Mouse (Mus musculus): ENCODE measurements around the gene 2900026A02Rik.

Gene 2900026A02Rik

DNA sequence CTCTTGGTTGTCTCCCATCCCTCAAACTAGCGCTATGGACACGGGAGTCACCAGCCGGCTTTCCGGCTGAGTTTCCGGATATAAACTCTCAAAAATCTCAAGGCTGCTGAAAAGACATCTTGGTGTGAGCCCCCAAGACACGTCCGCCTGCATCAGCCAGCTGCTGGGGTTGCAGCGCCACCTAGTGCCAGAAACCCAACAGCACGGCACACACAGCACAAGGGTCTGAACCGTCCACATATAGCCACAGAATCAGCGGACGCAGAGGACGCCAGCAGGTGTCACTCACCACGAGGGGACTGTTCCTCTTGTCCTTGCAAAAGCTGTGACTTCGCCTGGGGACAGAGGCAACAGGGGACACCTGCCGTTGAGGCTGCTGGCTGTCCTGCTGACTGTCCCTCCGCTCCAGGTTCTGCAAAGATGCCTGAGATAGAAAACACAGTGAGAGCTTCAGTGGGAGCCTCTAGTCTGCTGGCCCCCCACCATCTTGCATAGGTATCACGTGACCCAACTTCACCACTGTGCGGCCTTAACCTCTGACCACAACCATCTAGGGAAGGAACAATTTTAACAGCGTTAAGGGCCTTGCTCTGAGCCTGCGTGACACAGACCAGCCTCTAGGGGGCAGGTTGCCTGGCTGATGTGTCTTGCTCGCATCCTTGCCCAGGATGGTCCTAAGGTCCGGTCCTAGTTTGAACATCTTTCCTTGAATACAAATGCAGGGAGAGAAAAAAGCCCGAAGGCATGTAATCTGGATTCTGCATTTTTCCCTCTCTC, 45.9 kb downstream of the 2900026A02Rik start:
- DNase-seq (ENCODE audit: low spot score): no peak

DNA sequence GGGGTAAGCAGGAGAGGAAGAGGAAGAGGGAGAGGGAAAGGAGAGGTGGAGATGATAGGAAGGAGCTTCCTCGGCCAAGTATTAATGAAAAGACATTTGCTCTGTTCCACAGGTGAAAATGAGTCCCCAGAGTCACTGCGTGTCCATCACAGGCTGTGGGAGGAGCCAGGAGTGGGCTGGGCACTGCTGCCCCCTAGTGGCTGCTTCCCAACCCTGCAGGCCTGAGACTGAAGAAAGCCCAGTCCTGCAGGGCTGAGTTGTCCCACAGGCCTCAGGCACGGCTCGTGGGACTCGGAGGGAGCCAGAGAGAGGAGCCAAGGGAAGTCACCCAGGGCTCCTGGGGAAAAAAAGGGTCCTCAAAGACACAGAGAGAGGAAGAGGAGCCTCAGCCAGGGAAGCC, 47.7 kb downstream of the 2900026A02Rik start:
- peak; percentile 68 for DNase-seq (ENCODE audit: low spot score)

DNA sequence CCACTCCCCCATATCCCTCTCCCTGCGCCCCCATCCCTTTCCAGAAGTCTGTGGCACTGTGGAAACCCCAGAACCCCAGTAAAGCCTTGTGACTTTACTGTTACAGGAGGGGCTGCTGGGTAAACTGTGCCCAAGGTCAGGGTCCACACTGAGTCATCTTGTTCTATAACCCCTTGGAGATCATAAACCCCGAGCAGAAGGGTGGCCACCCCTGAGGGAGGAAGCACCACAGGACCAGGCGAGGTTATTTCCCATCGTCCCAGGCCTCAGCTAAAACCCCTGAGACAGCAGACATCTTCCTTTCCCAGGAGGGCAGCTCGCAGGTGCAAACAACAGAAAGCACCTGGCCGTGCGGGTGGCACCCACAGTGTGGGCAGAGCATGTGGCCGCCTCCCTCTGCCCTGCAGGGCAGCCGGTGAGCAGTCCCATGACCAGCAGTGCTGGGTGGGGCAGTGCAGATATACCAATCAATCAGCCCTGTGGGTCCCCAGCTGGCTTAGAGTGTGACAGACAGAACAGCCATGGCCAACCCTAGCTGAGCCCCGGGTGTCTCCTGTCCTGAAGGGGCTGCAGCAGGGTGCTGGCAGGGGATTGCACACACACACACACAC, 49.0 kb downstream of the 2900026A02Rik start:
- no peak for DNase-seq (ENCODE audit: low spot score)

DNA sequence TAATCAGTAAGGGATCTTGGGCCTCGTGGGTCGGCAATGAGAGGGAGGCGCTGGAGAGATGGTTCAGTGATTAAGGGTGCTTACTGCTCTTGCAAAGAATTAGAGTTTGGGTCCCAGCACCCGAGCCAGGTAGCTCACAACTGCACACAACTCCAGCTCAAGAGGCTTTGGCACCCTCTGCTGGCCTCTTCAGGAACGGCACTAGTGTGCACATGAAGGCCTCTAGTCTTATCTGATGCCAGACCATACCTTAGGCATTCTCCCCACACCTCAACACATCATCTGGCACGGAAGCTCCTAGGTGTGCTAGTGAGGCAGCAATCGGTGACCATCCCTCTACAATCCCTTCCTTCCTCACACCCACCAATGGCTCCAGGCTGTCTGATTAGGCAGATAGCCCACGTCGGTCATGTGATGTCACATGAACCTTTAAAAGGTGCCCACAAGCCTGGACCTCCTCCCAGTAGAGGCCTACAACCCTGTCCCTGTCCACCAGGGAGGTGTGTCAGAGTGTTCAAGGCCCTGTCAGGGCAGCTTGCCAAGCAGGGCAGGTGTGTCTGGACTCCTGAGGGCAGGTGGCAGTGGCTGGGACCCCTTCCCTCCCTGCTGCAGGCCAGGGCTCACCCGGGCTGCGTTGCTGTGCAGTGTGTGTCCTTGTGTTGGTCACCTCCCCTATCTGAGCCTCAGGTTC, 50.8 kb downstream of the 2900026A02Rik start:
- DNase-seq (ENCODE audit: low spot score): no peak

DNA sequence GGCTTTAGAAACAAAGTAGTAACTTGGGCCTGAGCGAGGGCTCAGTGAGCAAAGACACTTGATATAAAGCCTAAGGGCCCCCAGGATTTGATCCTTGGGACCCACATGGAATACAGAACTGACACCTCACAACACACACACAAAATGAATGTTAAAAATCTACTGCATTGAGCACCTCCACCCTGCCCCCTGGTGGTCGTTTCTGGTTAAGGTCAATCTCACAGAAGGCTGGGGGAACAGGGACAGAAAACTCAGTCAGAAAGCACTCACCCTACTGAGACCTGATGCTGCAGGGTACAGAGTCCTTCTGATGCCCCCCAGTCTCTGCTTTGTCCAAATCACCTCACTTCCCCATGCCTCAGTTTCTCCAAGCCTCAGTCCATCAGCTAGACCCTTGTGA, 53.3 kb downstream of the 2900026A02Rik start:
- no peak for DNase-seq (ENCODE audit: low spot score)

DNA sequence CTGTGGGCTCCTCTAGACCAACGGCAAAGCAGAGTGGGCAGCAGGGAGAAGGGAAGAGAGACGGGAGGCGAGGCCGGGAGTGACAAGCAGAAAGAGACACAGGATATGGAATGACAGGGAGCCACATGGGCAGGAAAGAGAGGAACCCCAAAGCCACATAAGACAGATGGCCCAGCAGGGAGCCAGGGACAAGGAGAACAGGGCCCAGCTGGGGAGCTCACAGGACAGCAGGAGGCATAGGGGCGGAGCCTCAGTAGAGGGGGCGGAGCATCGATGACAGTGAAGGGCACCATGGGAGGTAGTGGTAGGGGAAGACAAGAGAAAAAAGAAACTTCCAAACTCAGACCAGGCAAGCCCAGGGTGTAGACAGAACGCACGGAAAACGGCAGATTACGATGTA, 55.6 kb downstream of the 2900026A02Rik start:
- no peak for DNase-seq (ENCODE audit: low spot score)

DNA sequence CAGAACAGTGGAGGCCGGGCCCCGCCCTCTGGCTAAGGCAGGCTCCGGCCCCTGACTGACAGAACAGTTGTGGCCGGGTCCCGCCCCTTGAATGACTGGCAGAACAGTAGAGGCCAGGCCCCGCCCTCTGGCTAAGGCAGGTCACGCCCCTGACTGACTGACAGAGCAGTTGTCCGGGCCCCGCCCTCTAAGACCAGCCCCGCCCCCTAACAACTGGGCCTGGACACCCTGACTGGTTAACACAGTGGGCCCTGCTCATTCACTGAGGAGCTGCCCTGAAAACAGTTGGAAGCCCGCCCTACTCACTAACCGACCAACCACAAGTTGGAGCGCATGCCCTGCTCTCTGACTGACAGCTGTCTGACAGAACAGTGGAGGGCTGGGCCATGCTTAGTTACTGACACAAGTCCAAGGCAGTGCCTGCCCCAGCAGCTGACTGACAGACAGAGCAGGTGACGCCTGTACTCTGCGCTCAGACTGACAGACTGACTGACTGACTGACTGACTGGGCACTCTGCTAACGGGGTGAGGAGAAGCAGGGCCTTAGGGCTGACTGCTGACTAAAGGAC, 56.1 kb downstream of the 2900026A02Rik start:
- DNase-seq (ENCODE audit: low spot score): peak; percentile 57

DNA sequence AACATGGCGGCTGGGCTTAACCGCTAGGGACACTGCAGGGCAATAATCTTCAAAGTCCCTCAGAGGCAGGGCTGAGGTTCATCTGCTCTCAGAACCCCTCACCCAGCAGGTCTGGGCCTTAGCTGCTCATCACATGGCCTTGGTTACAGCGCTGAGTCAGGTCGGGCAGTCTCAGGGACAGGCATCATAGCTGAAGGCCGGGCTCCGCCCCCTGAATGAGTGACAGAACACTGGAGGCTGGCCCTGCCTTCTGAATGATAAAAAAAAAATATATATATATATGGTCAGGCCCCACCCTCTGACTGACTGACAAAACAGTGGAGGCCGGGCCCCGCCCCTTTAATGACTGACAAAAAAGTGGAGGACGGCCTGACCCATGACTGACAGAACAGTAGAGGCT, 56.6 kb downstream of the 2900026A02Rik start:
- DNase-seq (ENCODE audit: low spot score): no peak

DNA sequence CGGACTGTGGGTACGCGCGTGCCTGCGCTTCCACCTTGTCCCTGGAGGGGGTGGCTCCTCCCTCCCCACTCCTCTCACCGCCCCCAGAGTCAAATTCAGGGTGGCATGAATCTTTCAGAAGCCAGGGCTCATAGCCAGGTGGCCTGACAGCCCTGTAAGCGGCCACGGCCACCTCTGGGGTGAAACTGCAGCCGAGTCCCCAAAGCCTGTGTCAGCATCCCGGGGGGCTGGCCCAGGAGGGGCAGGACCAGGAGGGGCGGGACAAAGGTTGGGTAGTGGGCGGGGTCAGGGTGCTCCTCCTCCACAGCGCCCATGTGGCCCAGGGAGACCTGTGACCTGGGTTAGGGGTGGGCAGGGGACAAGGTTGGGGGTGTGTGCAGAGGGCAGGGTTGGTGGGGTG, 57.9 kb downstream of the 2900026A02Rik start:
- DNase-seq (ENCODE audit: low spot score): no peak

DNA sequence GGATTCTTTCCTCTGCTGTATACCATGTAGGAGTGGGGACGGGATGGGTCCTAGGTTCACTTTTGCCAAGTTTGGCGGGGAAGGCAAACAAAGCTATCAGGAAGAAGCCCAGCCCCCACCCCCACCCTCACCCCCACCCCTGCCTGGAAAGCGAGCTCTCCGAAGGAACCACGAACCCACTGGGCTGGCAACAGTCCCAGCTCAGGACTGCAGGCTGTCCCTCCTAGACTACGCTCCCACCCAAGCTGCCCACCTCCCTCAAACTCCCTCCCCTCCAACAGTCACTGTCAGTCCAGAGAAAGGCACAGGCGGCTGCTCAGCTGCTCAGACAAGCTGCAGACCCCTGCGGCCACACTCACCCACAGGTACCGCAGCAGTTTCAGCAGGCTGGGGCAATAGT, 58.3 kb downstream of the 2900026A02Rik start:
- DNase-seq (ENCODE audit: low spot score): no peak

DNA sequence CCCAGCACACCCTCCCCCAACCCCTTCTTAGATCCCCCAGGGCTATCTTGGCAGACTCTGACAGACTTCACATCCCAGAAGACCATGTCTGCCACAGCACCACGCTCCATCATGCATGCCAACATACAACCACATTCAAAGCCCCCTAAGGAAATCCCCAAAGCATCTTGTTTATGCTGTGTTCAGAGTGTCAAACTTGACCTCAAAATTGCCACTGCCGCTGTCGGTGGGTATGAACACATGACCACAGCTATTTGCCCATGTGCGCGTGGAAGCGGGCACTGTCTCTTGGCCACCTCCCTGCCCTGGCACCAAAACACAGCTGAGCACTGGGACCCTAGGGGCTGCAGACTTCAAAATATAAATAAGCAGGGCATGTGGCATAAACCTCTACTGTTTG, 59.5 kb downstream of the 2900026A02Rik start:
- no peak for DNase-seq (ENCODE audit: low spot score)

DNA sequence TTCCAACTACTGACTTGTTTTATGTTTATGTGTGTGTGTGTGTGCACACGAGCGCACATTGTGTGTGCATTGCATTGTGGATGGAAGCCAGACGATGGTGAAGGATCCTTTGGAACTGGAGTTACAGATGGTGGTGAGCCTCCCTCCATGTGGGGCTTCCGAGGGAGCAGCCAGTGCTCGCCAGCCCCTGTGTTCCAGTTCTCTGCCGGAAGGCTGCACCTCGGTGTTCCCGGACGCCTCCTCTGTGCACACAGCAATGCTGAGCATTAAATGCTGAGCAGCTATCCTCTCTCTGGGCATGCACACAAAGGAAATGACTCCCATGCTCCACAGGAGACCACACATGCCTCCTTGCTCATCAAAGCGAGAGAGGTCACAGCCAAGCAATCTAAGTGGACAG, 60.7 kb downstream of the 2900026A02Rik start:
- no peak for DNase-seq (ENCODE audit: low spot score)

DNA sequence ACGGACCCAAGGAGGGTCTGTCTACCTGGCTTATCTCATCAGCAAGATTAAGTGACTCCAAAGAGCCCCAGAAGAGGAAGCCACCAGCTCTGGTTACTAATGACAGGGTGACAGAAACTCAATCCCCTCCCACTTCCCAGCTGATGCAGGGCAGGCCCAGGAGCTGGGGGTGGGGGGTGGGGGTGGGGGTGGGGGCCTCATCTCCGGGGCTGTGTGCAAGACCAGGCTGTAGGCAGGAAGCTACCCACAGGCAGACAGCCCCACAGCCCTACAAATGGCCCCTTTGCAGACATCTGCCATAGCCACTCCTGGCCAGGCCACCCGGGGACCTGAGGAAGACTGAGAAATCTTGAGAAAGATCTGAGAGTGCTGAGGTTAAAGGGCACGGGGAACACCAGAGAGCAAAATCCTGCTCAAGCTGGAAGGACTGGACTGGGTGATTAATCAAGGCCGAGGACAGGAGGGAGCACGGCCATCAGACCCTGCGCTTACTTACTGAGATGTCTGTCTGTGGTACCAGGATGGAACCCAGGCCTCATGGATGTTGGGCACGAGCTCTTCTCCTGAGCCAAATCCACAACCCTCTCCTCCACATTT, 62.2 kb downstream of the 2900026A02Rik start:
- DNase-seq (ENCODE audit: low spot score): no peak

DNA sequence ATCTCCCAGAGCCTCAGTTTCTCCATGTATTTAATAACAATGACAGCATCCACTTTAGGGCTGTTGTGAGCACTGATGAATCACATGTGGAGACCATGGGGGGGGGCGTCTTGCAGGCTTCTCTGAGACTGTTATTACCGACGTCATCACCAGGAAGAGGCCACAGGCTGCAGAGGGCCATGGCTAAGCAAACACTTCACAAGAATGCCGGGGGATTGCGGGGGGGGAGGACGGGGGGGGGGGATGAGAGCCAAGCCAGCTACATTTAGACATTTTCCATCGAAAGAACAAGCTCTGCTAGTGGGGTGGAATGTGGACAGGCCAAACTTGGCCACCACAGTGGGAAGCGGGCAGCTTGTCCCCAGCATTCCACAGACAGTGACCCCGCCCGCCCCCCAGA, 63.4 kb downstream of the 2900026A02Rik start:
- no peak for DNase-seq (ENCODE audit: low spot score)

DNA sequence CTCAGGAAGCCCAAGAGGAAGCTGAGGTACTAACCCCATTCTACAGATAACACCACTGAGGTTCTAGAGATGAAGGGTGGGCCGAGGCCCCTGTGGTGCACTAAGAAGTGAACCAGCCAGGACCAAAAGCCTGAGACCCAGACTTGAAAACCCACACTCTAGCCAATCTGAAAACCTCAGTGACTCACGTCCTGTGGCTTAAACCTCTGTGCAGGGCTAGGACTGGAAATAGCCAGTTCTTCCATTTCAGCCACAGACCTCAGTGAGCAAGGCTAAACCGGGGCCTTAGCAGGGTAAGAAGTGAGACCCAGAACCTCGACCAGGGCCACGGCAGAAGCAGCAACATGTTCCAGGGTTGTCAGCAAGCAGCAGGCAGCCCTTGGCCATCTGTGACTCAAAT, 64.0 kb downstream of the 2900026A02Rik start:
- no peak for DNase-seq (ENCODE audit: low spot score)

DNA sequence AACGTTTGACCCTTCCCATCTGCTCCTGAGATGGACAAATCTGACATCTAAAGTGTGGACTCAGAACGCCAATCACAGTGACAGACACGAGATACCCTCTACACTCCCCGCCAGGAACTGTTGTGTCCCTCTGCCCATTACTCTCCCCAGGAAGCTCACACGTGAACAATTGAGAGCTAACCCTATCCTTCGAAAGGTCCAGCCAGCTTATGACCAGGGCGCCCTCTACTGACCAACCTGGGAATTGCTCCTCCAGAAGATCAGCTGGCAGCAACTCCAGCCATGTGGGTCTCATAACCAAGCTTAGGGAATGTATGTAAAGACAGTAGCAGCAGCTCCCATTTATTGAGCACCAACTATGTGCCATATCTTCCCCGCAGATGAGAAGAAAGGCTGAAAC, 65.9 kb downstream of the 2900026A02Rik start:
- peak; percentile 79 for DNase-seq (ENCODE audit: low spot score)

DNA sequence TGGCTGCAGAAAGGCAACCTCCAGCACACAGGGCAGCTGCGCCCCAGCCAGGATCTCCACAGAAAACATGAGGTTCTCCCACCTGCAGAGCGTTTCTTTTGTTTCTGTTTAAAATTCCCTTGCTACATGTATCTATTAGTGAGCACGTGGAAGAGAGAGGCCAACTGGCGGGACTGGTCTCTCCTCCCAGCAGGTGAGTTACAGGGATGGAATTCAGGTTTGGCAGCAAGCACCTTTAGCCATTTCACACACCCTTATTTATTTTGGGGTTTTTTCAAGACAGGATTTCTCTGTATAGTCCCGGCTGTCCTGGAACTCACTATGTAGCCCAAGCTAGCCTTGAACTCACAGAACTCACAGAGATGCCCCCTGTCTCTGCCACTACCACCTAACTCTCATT, 66.6 kb downstream of the 2900026A02Rik start:
- no peak for DNase-seq (ENCODE audit: low spot score)

DNA sequence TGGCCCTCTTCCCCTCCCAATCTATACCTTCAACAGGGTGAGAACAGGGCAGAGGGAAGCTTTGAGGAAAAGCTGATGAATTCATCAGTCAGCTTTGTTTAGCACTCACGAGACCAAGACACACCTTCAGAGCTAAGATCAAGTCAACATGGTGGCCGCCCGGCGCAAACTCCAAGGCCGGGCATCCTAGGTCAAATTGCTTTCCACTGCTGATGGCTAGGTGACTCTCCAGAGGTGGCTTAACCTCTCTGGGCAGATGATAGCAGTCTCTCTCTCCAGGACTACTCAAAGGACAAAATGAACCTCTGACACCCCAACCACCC, 67.6 kb downstream of the 2900026A02Rik start:
- no peak for DNase-seq (ENCODE audit: low spot score)

DNA sequence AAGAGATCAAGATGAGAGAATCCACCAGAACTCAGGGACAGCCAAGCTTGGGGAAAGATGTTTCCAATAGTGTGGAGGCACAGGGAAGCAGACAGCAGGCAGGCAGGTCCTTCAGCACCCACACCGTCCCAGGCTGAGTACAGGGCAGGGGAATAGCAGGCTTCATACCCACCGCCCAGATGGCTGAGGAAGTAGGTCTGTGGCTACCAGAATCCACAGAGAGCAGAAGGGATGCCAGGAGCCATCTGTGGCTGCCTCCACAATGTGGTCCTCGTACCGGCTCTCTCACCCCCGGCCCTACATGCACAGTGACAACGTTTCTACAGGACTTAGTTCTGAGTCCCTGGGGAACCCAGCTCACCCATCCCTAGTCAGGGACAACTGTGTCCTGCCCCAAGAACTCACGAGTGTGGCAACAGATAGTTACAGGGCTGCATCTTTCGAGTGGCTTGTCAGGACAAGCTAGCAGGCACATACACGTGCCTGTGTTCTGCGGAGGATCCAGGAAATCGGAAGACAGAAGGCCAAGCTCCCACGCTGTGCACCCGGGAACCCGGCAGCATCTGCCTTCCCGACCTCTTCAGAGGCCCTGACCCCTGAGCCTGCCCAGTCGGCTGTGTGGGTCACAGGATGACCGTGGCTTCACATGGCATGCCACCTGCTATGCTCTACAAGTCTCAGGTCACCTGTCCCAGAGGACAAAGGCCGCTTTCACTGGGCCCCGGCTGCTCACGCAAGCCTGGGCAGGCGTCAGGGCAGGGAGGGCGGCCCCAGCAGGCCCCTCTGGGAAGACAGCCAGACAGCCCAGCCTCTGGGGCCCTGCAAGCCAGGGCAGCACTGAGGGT, 68.2 kb downstream of the 2900026A02Rik start:
- DNase-seq (ENCODE audit: low spot score): no peak

DNA sequence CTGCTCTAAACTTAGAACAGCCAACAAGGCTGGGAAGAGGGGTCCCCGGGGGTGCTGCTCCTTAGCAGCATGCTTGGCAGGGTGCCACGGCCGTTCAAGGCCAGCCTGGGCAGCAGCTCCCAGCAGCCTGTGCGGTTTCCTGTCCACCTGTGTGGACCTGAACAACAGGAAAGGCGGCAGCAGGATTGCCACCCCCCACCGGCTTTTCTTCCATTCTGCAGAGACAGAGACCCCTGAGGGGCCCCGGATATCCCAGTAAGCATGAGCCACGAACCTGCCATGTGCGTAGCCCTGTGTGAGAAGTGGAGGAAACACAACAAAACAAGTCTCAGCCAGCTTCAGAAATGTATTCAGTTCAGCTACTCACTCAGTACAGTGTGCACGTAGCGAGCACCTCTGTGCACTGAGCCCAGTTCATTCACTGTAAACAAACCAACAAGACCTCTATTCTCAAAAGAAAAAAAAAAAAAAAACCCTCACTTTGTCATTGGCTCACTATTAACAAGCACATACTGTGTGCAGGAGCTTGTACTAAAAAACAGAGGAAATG, 69.4 kb downstream of the 2900026A02Rik start:
- DNase-seq (ENCODE audit: low spot score): peak; percentile 64

DNA sequence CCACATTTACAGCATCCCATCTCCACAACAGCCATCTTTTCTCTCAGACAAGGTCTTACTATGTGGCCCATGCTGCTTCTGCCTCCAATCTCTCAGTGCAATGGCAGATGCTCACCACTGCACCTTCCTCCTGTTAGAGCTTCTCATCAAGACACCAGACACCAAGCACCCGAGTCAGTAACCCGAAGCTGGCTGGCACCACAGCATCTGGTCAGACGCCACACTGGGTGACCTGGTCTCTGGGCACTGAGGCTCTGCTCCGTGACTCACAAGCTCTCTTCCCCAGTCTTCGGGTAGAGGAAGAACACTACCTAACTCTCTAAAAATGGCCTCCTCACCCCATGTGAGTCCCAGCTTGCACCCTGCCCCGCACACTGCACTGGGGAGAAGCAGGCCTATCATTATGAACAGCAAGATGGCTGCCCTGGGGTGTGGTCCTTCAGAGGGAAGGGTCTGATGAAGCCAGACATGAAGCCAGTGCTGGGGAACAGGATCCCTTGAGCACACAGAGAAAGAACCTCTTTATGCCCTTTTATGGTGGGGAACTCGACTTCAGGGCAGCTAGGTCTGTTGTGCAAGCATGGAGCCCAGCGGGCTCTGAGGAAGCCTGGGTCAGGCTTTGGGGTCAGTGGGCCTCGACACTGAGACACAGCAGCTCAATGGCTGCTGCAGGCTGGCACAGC, 70.0 kb downstream of the 2900026A02Rik start:
- no peak for DNase-seq (ENCODE audit: low spot score)
